Mouse (Mus musculus) lung, adult 2 months (tissue): ENCODE measurements around the gene Aamp.

Experiments used
- CTCF ChIP-seq: fragments of 200-500 bp; IDR thresholded peaks from 2 replicates; pipeline ENCODE4 v1.5.1; 2011; ENCODE audit warnings: mild to moderate bottlenecking, low read length, control low read depth; ENCODE audit not compliant: insufficient read depth
- POLR2A ChIP-seq: fragments of 200-500 bp; IDR thresholded peaks from 2 replicates; pipeline ENCODE4 v1.6.1; 2011; ENCODE audit warnings: low read depth, mild to moderate bottlenecking, control low read depth, low read length, borderline replicate concordance; ENCODE audit errors: extremely low read depth

DNA sequence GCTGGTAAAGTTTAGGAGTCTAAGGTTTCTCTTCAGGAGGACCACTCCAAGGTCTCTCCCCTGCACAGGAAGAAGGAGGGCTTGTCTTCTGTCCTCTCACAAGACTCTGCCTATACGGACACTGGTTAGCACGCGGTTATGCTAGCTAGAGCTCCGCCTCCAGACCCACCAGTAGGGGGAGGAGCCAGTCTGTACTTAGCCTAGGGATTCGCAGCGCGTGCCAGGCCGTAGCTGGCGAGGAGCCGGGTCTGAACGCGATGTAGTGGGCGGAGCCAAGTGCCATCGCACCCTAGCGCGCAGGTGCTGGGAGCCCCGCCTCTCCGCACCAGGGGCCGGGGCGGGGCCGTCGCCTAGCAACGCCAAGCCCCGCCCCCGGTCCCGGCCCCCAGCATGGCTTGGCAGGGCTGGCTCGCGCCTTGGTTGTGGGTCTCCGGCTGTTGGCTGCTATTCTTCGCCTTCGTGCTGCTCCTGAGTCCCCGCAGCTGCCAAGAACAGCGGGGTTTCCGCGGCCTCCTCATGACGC lies 47.8 kb upstream of the Aamp start:
- TF ChIP-seq CTCF (0 out of 2 replicates have a peak, but pooled peaks have one; percentile 13), POLR2A (no peak)
